Mouse (Mus musculus) left cerebral cortex, postnatal 10 days (tissue): ENCODE measurements around the gene Dnajb7. TPM values are rescaled to one million over a fixed set of nuclear protein-coding genes. Genes with fewer than 3 reads are reported as not detected.
A peak's percentile ranks its signal among the peaks of the same experiment; 100 is the strongest.
"Not testable (repeated sequence)": the region's sequence is repeated elsewhere in the genome, so short reads cannot be mapped to it uniquely, and the experiment has no call there.

Experiments used
- DNase-seq, 2 experiments: peaks; one replicate each; pipeline ENCODE4 v3.0.0; 2021 to 2022; ENCODE audit warnings: low spot score in 2 of 2, mixed read lengths in 1 of 2; ENCODE audit errors: extremely low spot score in 1 of 2
- intact Hi-C: fragments of 180-260 bp; cut with DNase I; formaldehyde crosslinking; loops from one replicate; pipeline ENCODE4 v1.15.1; 2025
- total RNA-seq, 2 experiments: library from RNA; stranded (reverse); gene quantifications; 2 replicates each; pipeline ENCODE4 v1.2.3; 2021

Dnajb7 gene
- total RNA-seq: not detected

DNA sequence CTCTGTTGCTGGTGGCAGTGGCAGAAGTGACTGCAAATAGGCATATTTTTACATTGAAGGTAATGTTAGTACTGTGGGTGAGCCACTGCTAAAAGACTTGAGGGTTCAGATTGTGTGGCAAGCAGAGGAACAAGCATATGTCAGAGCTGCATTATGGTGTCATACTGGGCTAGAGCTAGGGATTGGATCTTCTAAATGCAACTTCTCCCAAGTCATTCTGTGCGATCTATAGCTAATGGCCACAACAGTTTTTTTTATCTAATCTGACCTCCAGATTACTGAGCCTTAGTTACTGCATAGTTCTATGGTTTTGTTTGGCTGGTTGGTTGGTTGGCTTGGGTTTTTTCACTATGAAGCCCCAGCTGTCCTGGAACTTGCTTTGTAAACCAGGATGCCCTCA lies at the start of gene Dnajb7:
Gene Dnajb7 (minus strand): TSS at position 101 of the 400 bp plus-strand sequence.
- intact Hi-C loops: no loop called here
- DNase-seq: no peak

DNA sequence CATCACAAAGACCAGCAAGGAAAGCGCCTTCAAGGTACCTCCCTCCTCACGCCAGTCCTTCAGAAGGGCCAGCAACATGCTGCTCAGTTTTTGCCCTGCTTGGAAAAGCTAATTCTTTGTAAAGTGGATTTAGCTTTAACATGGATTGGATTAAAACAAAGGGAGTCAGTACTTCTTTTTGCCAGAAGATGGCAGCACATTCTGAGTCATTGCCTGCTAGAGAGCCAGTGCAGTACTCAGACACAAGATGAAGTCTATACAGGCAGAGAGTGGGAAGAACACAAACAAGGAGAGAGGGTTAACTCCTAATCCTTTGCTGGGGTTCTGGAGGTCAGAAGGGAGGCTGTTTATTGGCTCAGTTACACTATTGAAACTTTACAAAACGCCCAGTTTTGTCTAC lies 40.4 kb upstream of the Dnajb7 start:
- peak; percentile 36 to 74 for DNase-seq
- intact Hi-C loops: no loop called here

DNA sequence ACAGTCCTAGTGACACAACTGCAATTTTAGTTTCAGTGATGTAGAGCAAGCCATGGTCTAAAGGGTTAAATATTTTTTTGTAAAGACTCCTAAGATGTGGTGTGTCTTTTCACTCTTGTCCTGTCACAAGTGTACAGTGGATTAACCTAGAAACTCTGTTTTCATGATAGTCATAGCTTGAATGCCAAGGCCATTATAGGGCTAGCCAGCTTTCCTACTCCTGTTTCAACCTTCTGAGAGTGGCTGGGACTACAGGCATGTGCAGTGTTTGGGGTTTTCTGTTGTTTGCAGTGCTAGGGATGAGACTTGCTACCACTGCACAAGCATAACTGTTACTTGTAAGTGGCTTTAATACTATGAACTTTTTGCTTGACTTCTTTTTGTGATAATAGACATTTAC lies 31.1 kb upstream of the Dnajb7 start:
- intact Hi-C loops: no loop called here
- no peak for DNase-seq

DNA sequence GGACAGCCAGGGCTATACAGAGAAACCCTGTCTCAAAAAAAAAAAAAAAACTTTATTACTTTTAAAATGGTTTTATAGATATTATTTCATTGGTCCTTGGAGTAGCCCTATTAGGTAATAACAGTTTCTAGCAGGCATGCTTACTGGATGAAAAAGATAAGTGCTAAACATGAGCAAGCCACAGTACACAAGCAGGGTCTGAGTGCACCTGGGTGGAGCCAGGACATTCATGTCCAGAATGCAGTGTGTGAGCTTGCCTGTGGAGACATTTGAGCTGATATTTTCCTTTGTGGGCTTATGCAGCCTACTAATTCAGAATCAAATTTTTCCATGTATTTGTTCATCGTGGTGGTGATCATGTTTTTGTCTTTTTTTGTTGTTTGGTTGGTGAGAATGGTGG lies 30.2 kb upstream of the Dnajb7 start:
- intact Hi-C loops: no loop called here

DNA sequence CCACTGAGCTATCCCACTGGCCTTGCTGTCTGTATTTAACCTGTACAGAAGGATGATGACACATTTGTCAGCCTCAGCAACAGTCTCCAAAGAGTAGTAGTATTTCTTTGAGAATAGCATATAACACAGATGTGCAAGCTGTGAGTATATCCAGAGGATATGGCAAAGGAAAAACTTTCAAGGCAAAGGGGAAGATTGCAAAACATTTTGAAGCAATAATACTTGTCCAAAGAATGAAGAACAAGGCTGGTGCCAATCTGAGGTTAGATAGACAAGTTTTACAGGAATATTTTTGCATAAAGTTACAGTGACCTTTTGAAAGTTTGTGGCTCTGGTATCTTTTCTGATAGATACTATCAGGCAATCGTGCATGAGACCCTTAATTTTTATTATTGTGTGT lies 23.1 kb upstream of the Dnajb7 start:
- no peak for DNase-seq
- intact Hi-C loops: no loop called here

More for the DNA sequence above, 30.2 kb upstream of the Dnajb7 start:
- no peak for DNase-seq

GRCm38 (mm10) chr15:81427947-81428346 lies 19.8 kb upstream of the Dnajb7 start:
- intact Hi-C loops: no loop called here
- no peak for DNase-seq

- no peak for DNase-seq
These were observed 17.2 kb upstream of the Dnajb7 start for GRCm38 (mm10) chr15:81425311-81425710.

DNA sequence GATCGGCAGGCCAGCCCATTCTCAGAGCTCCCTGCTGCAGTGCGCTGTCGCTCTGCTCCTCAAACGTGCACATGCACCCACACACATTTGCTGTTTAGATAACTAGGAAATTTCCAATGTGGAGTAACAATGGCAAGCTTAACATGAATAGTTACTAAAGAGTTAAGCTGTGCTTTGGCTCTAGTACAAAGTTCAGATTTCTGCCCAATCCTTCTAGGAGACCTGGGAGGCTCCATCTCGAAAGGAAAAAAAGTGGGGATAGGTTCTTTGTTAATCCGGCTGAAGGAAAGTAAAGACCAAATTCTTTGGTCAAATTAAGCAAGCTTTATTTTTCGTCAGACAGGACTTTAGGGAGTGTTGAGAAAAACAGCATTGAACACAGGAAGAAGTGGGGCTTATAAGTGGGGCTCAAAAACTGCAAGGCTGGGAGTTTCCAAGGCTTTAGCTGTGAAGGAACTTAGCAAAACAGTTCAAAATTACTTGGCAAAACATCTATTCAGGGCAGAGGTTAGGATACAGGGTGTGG lies 14.1 kb upstream of the Dnajb7 start:
- DNase-seq: no peak
- intact Hi-C loops: no loop called here

More at GRCm38 (mm10) chr15:81425311-81425710, 17.2 kb upstream of the Dnajb7 start:
- intact Hi-C loops: no loop called here

DNA sequence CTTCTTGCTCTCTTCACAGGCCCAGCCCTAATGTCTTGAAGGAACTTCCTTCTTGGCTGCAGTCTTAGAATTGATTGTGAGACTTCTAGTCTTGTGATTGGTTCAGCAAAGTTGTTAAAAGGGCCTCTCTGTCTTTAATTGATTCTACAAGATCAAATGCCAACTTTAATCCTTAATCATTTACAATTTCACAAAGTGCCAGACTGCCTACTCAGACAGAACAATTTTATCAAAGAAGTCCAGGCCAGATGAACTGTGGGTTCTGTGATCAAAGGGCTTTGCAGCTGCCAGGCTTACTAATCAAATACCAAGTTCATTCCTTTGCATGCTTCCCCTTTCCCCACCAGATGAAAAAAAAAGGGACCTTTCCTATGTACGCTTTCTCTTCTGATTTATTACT lies 13.4 kb upstream of the Dnajb7 start:
- no peak for DNase-seq
- intact Hi-C loops: no loop called here

DNA sequence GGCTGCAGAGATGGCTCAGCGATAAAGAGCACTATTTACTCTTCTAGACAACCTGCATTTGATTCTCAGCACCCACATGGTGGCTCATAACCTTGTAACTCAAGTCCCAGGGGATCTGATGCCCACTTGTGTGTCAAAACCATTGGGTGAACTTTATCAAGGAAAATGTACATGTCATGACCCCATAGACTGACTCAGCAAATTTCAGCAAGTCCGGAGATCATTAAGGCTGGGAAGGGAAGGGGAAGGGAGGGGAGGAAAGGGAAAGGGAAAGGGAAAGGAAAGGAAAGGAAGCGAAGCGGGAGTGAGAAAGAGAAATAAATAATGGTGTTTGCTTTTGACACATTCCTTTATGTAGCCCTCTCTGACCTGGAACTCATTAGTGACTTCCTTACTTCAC lies 10.0 kb upstream of the Dnajb7 start:
- intact Hi-C loops: no loop called here
- no peak for DNase-seq

GRCm38 (mm10) chr15:81416763-81417310 lies 8.7 kb upstream of the Dnajb7 start:
- intact Hi-C loops: not testable (repeated sequence)
- peak in 1 of 2 experiments; percentile 74 for DNase-seq

GRCm38 (mm10) chr15:81405008-81405407 lies 3.1 kb downstream of the Dnajb7 start:
- no peak for DNase-seq
- intact Hi-C loops: no loop called here

DNA sequence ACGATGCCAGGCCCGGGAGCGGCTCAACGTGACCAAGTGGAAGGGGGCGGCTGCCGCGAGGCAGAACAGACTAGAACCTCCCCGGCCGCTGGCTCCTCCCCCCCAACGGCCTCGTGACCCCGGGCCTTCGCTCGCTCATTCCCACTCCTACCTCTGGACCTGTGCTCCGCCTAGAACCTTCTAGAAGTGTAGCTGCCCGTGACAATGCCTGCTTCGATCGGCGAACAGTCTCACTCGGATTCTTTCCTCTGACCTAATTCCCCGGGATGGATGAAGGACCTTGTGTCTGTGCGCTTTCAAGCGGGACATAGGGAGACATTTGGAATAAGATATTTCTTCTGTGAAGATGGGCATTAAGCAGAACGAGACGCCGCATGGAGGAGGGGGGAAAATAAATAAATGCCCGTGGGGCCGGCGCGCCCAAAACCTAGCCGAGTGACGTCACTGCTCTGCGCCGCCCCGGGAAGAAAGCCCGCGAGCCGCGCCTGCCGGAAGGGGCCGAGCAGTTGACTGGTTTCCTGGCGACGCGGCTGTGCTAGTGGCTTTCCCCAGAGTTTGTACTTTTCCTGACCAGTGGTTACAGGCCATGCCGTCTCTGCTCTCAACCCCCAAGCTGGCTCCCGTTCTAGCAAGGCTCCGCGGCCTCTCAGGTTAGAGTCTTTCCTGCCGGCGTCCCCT lies 8.3 kb downstream of the Dnajb7 start, which contains the start of the genes St13 and Xpnpep3:
Gene St13 (minus strand): TSS at position 440 of the 678 bp plus-strand sequence.
Gene Xpnpep3 (plus strand): TSS at position 501 of the 678 bp plus-strand sequence.
- intact Hi-C loops: no loop called here
- DNase-seq: peak; percentile 95 to 98

DNA sequence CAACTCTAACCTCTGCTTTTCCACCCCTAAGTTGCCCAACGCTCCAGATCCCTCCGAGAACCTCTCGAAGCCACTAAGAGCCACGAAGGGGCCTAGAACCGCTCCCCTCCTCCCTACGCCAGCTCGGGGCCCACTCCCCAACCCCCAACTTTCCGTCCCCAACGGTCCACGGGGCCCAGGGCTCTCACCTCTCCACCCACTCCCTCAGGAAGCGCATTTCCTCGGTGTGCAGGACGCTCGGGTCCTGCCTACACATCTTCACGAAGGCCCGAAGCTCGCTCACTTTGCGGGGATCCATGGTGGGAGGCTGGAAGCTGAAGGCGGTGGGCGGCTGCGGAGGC lies 8.8 kb downstream of the Dnajb7 start:
- no peak for DNase-seq
- intact Hi-C loops: no loop called here

DNA sequence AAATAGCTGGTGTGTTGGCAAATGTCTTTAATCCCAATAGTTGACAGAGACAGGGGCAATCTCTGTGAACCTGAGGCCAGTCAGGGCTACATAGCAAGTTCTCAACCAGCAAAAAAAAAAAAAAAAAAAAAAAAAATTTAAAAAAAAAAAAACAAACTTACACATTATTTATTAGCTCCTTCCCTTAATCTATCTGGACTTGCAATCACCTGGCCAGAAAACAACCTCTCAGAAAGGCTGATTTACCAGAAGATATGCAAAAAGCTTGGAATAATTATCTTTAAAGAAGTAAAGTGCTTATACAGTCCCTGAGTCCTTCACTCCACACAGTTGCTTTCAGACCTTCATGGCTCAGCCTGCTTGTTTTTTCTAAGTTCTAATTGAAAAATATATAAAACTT lies 9.9 kb downstream of the Dnajb7 start:
- intact Hi-C loops: no loop called here
- DNase-seq: no peak

DNA sequence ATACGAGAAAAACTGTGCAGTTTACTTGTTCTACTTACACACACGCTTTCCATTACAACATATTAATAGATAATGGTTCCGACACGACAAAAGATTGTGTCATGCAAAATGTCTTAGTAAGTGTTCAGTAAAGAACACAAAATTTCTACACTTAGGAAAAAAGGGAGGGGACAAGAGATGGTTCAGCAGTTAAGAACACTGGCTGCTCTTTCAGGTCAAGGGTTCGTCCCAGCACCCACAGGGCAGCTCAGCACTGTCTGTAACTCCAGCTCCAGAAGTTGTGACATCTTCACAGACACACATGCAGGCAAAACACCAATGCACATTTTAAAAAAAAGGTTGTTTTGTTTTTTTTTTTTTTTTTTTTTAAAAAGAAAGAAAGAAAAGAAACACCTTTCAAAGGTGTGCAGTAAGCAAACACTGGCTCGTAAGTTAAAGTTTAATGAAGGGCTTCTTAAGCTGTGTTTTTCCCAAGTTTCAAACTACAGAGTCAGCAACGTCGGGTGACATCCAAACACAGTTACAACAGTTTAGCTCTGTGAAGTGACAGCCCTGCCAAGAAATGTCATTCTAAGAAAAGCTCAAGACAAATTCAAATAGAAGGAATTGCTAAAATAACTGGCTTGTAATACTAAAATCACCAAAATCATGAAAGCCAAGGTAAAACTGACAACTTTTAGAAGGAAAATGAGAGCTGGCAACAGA lies 13.7 kb downstream of the Dnajb7 start:
- no peak for DNase-seq

DNA sequence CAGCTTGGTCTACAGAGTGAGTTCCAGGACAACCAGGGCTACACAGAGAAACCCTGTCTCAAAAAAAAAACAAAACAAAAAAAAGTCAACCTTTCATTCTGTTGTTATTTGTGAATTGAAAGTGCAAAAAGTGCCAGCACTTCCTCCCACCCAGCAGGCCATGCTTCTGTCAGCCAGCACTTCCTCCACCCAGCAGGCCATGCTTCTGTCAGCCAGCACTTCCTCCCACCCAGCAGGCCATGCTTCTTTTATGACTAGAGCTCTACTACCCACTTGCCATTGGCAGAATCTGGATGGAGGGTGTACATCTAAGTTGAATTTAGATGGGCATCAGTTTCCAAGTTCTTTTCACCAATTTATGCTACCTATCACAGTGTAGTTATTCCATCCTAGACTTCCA lies 15.1 kb downstream of the Dnajb7 start:
- intact Hi-C loops: no loop called here
- peak in 1 of 2 experiments; percentile 64 for DNase-seq

More for the DNA sequence above, 13.7 kb downstream of the Dnajb7 start:
- intact Hi-C loops: no loop called here

GRCm38 (mm10) chr15:81386327-81386726 lies 21.8 kb downstream of the Dnajb7 start:
- intact Hi-C loops: loop anchor here (2.0 kb wide), 1 partner anchor 18 kb away; no protein-coding TSS in a partner anchor
- no peak for DNase-seq

DNA sequence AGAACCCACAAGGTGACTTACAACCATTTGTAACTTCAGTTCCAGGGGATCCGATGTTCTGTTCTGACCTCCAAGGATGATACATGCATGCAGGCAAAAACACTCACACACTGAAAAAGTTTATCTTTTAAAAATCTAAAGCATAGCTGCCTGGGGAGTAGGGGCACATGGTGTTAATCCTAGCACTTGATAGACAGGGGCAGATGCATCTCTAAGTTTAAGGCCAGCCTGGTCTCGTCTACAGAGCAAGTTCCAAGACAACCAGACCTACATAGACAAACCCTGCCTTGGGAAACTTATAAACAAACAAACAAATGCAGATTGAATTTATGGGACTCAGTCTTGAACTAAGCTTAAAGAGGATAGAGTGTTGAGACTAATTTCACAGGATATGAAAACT lies 29.3 kb downstream of the Dnajb7 start:
- intact Hi-C loops: no loop called here
- no peak for DNase-seq

DNA sequence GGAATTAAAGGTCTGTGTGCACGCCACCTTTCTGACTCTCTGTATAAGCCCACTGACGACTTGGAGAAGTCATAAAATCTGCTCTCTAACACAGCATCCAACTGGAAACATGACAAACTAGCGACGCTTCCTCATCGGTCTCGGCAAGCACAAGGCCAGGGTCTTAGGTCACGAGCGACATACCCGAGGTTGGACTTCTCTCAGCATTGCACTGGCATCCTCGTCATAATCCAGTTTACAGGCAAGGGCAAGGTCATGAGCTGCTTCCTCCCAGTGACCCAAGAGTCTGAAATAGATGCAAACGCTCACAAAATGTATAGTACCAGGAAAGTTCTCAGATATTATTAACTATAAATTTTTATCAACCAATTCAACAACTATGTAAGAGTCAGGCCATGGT lies 33.5 kb downstream of the Dnajb7 start:
- intact Hi-C loops: loop anchor here (5.0 kb wide), 1 partner anchor 253 kb away; no protein-coding TSS in a partner anchor
- no peak for DNase-seq
